In genomic region chr13:107151548-107151947, GRCm38 (mm10) we compare ENCODE assay signal across 28 mouse cellular contexts.
DNase-seq lines count a peak whose midpoint lies in the region; ATAC-seq and TF ChIP-seq lines count a peak whose summit lies in the region.
"Had no signal": no experiment of that assay in that cellular context is flagged by ENCODE, and none has a peak within 500 bp of the region (broad histone marks: within the 10 kb centered on the region; RNA-seq: fewer than 3 reads in every experiment).

No protein-coding gene starts in this region.

- H3K9me3 ChIP-seq in forebrain, embryonic 14.5 days (replicated peaks; ENCODE audit: control insufficient read depth, low read length): no peaks in the 10 kb centered on the region
- H3K9me3 ChIP-seq in forebrain, embryonic 12.5 days: no peaks in the 10 kb centered on the region
- no peaks in the 10 kb centered on the region for H3K9me3 ChIP-seq in forebrain, postnatal 0 days (ENCODE audit: low read length)
- no peaks in the 10 kb centered on the region for H3K9me3 ChIP-seq in forebrain, embryonic 11.5 days (ENCODE audit: control insufficient read depth, low read length)
- no peaks in the 10 kb centered on the region for H3K9me3 ChIP-seq in limb, embryonic 10.5 days (replicated peaks)
- H3K9me3 ChIP-seq: embryonic facial prominence, embryonic 13.5 days; heart, embryonic 12.5 days; heart, embryonic 15.5 days had no signal

- no peaks in the 10 kb centered on the region for H3K27me3 ChIP-seq in forebrain, embryonic 14.5 days (replicated peaks; ENCODE audit: control insufficient read depth, insufficient read depth, low read length)
- 0 out of 2 replicates have a peak, but pooled peaks cover 3% of the 10 kb centered on the region for H3K27me3 ChIP-seq in forebrain, embryonic 12.5 days
- H3K27me3 ChIP-seq in forebrain, postnatal 0 days (ENCODE audit: insufficient read depth, low read length): no peaks in the 10 kb centered on the region
- H3K27me3 ChIP-seq in forebrain, embryonic 11.5 days (ENCODE audit: control insufficient read depth, insufficient read depth, low read length): no peaks in the 10 kb centered on the region
- H3K27me3 ChIP-seq in limb, embryonic 10.5 days (ENCODE audit: low read depth, poor library complexity, severe bottlenecking): no peaks in the 10 kb centered on the region
- H3K27me3 ChIP-seq: embryonic facial prominence, embryonic 13.5 days; heart, embryonic 12.5 days; heart, embryonic 15.5 days had no signal

- no peak for TF ChIP-seq CTCF in forebrain, postnatal 0 days (IDR thresholded peaks at IDR 0.05; ENCODE audit: low read depth)
- TF ChIP-seq CTCF in brain, embryonic 14.5 days (IDR thresholded peaks at IDR 0.05; ENCODE audit: borderline replicate concordance, extremely low read depth, insufficient read depth, insufficient read length): no peak

- H3K4me2 ChIP-seq in forebrain, embryonic 14.5 days (ENCODE audit: low read length): no peak overlapping the region
- no peak overlapping the region for H3K4me2 ChIP-seq in forebrain, embryonic 12.5 days
- H3K4me2 ChIP-seq in forebrain, postnatal 0 days (ENCODE audit: low read depth): no peak overlapping the region
- H3K4me2 ChIP-seq in forebrain, embryonic 11.5 days (ENCODE audit: low read depth, low read length, severe bottlenecking): no peak overlapping the region
- H3K4me2 ChIP-seq: embryonic facial prominence, embryonic 13.5 days; heart, embryonic 12.5 days; heart, embryonic 15.5 days; hindbrain, embryonic 14.5 days had no signal

- no peak for ATAC-seq in forebrain, embryonic 14.5 days
- ATAC-seq in forebrain, embryonic 12.5 days (ENCODE audit: low FRiP score): no peak
- peak; percentile 59; the same call in 1 of the 2 replicates for ATAC-seq in forebrain, postnatal 0 days
- ATAC-seq in forebrain, embryonic 11.5 days (replicated peaks; ENCODE audit: low FRiP score): no peak
- ATAC-seq: activated CD4-positive, CD25-positive, alpha-beta regulatory T cell, adult 4 months; CD4-positive, CD25-positive, alpha-beta regulatory T cell, adult 4 months; hindbrain, postnatal 0 days; inflammation-experienced regulatory T-cells, adult 6 months; intestine, embryonic 16.5 days had no signal

- H3K4me3 ChIP-seq in forebrain, embryonic 14.5 days (ENCODE audit: low read depth, low read length): no peak overlapping the region
- H3K4me3 ChIP-seq in forebrain, embryonic 12.5 days (replicated peaks): no peak overlapping the region
- no peak overlapping the region for H3K4me3 ChIP-seq in forebrain, postnatal 0 days (ENCODE audit: low read depth, low read length)
- H3K4me3 ChIP-seq in forebrain, embryonic 11.5 days (ENCODE audit: low read depth, low read length): no peak overlapping the region
- no peak overlapping the region for H3K4me3 ChIP-seq in limb, embryonic 10.5 days
- H3K4me3 ChIP-seq: embryonic facial prominence, embryonic 13.5 days; heart, embryonic 12.5 days; heart, embryonic 15.5 days had no signal

- no peak overlapping the region for H3K27ac ChIP-seq in forebrain, embryonic 14.5 days (ENCODE audit: low read depth, low read length)
- H3K27ac ChIP-seq in forebrain, embryonic 12.5 days: no peak overlapping the region
- H3K27ac ChIP-seq in forebrain, postnatal 0 days (ENCODE audit: low read depth, low read length): no peak overlapping the region
- no peak overlapping the region for H3K27ac ChIP-seq in forebrain, embryonic 11.5 days (ENCODE audit: low read depth, low read length)
- H3K27ac ChIP-seq in limb, embryonic 10.5 days: no peak overlapping the region
- H3K27ac ChIP-seq: embryonic facial prominence, embryonic 13.5 days; heart, embryonic 15.5 days; hindbrain, embryonic 14.5 days; hindbrain, postnatal 0 days had no signal

- H3K36me3 ChIP-seq in forebrain, embryonic 14.5 days (ENCODE audit: control insufficient read depth, insufficient read depth, low read length): no peaks in the 10 kb centered on the region
- H3K36me3 ChIP-seq in forebrain, embryonic 12.5 days (replicated peaks): no peaks in the 10 kb centered on the region
- no peaks in the 10 kb centered on the region for H3K36me3 ChIP-seq in forebrain, postnatal 0 days (ENCODE audit: insufficient read depth)
- H3K36me3 ChIP-seq in forebrain, embryonic 11.5 days (ENCODE audit: control insufficient read depth, insufficient read depth, low read length): no peaks in the 10 kb centered on the region
- no peaks in the 10 kb centered on the region for H3K36me3 ChIP-seq in limb, embryonic 10.5 days
- H3K36me3 ChIP-seq: embryonic facial prominence, embryonic 13.5 days; heart, embryonic 12.5 days; heart, embryonic 15.5 days had no signal

- no peak overlapping the region for H3K9ac ChIP-seq in forebrain, embryonic 14.5 days (ENCODE audit: low read length)
- H3K9ac ChIP-seq in forebrain, embryonic 12.5 days: no peak overlapping the region
- no peak overlapping the region for H3K9ac ChIP-seq in forebrain, postnatal 0 days
- H3K9ac ChIP-seq in forebrain, embryonic 11.5 days (ENCODE audit: low read length): no peak overlapping the region
- H3K9ac ChIP-seq: embryonic facial prominence, embryonic 13.5 days; heart, embryonic 12.5 days; heart, embryonic 15.5 days; hindbrain, embryonic 14.5 days had no signal

- H3K4me1 ChIP-seq in forebrain, embryonic 14.5 days (ENCODE audit: control insufficient read depth, insufficient read depth, low read length): no peaks in the 10 kb centered on the region
- H3K4me1 ChIP-seq in forebrain, embryonic 12.5 days: 0 out of 2 replicates have a peak, but pooled peaks cover 6% of the 10 kb centered on the region
- H3K4me1 ChIP-seq in forebrain, postnatal 0 days (ENCODE audit: insufficient read depth): no peaks in the 10 kb centered on the region
- no peaks in the 10 kb centered on the region for H3K4me1 ChIP-seq in forebrain, embryonic 11.5 days (replicated peaks; ENCODE audit: control insufficient read depth, insufficient read depth, low read length)
- no peaks in the 10 kb centered on the region for H3K4me1 ChIP-seq in limb, embryonic 10.5 days
- H3K4me1 ChIP-seq: embryonic facial prominence, embryonic 13.5 days; heart, embryonic 12.5 days; heart, embryonic 15.5 days had no signal

- peak; percentile 36 for DNase-seq in forebrain, embryonic 14.5 days (ENCODE audit: low spot score)
- no peak for DNase-seq in forebrain, postnatal 0 days
- no peak for DNase-seq in forebrain, embryonic 11.5 days (ENCODE audit: low spot score)
- peak; percentile 62 for DNase-seq in Muller cell, postnatal 12 days (ENCODE audit: inconsistent ontology term)
- DNase-seq in brain, embryonic 14.5 days (ENCODE audit: low read depth): peak; percentile 58
- no peak for DNase-seq in B cell, adult 2 months
- no peak for DNase-seq in limb, embryonic 10.5 days (ENCODE audit: low spot score)
- DNase-seq: adrenal gland, adult 8-10 months; adrenal gland, postnatal 25 days; cerebellum, adult 11 months; cerebellum, adult 2 months; cerebellum, adult 9-11 months; cerebellum, postnatal 25 days; gastrocnemius, postnatal 25 days; heart, adult 18-20 months; heart, postnatal 10 days; heart, postnatal 4 days; kidney, adult 18-20 months had no signal

- 69% methylated on average over 5 of the region's 5 CpGs for WGBS in forebrain, embryonic 14.5 days
- 73% methylated on average over 5 of the region's 5 CpGs for WGBS in forebrain, embryonic 12.5 days
- WGBS in forebrain, postnatal 0 days: 44% methylated on average over 5 of the region's 5 CpGs
- WGBS in forebrain, embryonic 11.5 days: 83% methylated on average over 5 of the region's 5 CpGs
- WGBS in limb, embryonic 10.5 days: 88% methylated on average over 5 of the region's 5 CpGs

- no peak for TF ChIP-seq POLR2A in brain, embryonic 14.5 days (IDR thresholded peaks at IDR 0.05; ENCODE audit: borderline replicate concordance, extremely low read depth, insufficient read depth, insufficient read length, poor library complexity, severe bottlenecking)

Comparison
In these comparisons a context has a peak if more than half of its experiments do, and no peak if none do; other contexts are left out.
1. DNase-seq: peak in forebrain, embryonic 14.5 days (single experiment), Muller cell, postnatal 12 days (single experiment) and brain, embryonic 14.5 days (single experiment); none in forebrain, postnatal 0 days (single experiment), forebrain, embryonic 11.5 days (single experiment), B cell, adult 2 months (0 of 2) and limb, embryonic 10.5 days (single experiment).